Mouse (Mus musculus) liver, adult 2 months (tissue): ENCODE data around the gene Rhoa.
"Not testable (repeated sequence)": the region's sequence is repeated elsewhere in the genome, so short reads cannot be mapped to it uniquely, and the experiment has no call there.

Experiments
- CTCF ChIP-seq: fragments of 200-500 bp; IDR thresholded peaks from 2 replicates; pipeline ENCODE4 v1.5.1; 2011; ENCODE audit warnings: low read depth, low read length, control low read depth
- POLR2A ChIP-seq: fragments of 200-500 bp; IDR thresholded peaks from 2 replicates; pipeline ENCODE4 v1.6.1; 2011; ENCODE audit warnings: low read length, control low read depth; ENCODE audit not compliant: insufficient read depth; ENCODE audit errors: extremely low read depth

DNA sequence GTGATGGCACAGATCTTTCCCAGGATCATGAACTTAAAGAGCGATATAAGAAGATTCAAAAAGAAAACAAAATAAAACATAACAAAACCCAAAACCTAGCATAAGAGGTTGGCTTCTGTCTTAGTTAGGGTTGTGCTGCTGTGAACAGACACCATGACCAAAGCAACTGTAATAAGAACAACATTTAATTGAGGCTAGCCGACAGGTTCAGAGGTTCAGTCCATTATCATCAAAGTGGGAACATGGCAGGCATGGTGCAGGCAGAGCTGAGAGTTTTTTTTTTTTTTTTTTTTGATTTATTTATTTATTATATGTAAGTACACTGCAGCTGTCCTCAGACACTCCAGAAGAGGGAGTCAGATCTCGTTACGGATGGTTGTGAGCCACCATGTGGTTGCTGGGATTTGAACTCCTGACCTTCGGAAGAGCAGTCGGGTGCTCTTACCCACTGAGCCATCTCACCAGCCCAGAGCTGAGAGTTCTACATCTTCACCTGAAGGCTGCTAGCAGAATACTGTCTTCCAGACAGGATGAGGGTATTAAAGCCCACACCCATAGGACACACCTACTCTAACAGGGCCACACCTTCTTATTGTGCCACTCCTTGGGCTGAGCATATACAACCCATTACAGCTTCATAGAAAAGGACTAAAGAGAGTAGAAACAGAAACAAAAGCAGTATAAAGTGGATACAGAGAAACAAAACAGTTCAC is 18.2 kb upstream of the Rhoa start:
- not testable (repeated sequence) for TF ChIP-seq CTCF, POLR2A
